Mouse (Mus musculus): Measurements from ENCODE around the gene E330009J07Rik. TPM values are rescaled to one million over a fixed set of nuclear protein-coding genes. Genes with fewer than 3 reads are reported as not detected.

Gene E330009J07Rik
- total RNA-seq, 2 experiments from 2014 or later = 6.0 to 7.5 TPM

DNA sequence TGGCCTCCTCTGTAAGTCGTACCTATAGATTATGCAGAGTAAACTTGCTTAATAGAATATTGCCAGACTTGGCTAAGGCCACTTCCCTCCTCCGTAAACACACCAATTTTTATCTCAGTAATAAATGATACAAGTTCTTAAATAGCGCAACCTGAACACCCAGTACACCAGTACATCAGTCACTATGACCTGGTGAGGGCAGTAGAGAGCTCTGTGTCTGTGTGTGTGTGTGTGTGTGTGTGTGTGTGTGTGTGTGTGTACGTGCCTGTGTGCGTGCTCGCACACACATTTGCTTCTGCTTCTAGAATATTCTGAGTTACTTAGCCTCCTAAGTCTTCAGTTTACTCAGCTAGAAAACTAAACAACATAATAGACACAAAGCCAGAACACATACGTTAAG is 82.6 kb downstream of the E330009J07Rik start:
- ATAC-seq (replicated peaks; ENCODE audit: low FRiP score, poor library complexity, severe bottlenecking) = no peak

Other genes starting within 250 kb of the E330009J07Rik start
- 5.0 and 5.9 TPM in 2 replicates for gene Agk, start 111.0 kb downstream of the E330009J07Rik start, total RNA-seq (2015; ENCODE audit: low replicate concordance)
- 2.8 and 4.0 TPM in 2 replicates for gene Agk, start 111.0 kb downstream of the E330009J07Rik start, total RNA-seq (2017; ENCODE audit: low replicate concordance)
- gene Wee2, start 3.0 kb upstream of the E330009J07Rik start, total RNA-seq (2015; ENCODE audit: low replicate concordance) = not detected in 2 replicates
- gene Wee2, start 3.0 kb upstream of the E330009J07Rik start, total RNA-seq (2017; ENCODE audit: low replicate concordance) = not detected in 2 replicates
- gene Ssbp1, start 35.2 kb upstream of the E330009J07Rik start, total RNA-seq (2015; ENCODE audit: low replicate concordance) = 38.0 and 42.5 TPM in 2 replicates
- 17.8 and 23.8 TPM in 2 replicates for gene Ssbp1, start 35.2 kb upstream of the E330009J07Rik start, total RNA-seq (2017; ENCODE audit: low replicate concordance)
- not detected in 2 replicates for gene Tas2r137, start 55.1 kb upstream of the E330009J07Rik start, total RNA-seq (2015; ENCODE audit: low replicate concordance)
- not detected in 2 replicates for gene Tas2r137, start 55.1 kb upstream of the E330009J07Rik start, total RNA-seq (2017; ENCODE audit: low replicate concordance)
- gene Tas2r108, start 57.4 kb upstream of the E330009J07Rik start, total RNA-seq (2015; ENCODE audit: low replicate concordance) = not detected in 2 replicates
- not detected in 2 replicates for gene Tas2r108, start 57.4 kb upstream of the E330009J07Rik start, total RNA-seq (2017; ENCODE audit: low replicate concordance)
- not detected in 2 replicates for gene Prss37, start 83.4 kb upstream of the E330009J07Rik start, total RNA-seq (2015; ENCODE audit: low replicate concordance)
- not detected in 2 replicates for gene Prss37, start 83.4 kb upstream of the E330009J07Rik start, total RNA-seq (2017; ENCODE audit: low replicate concordance)
- not detected in 2 replicates for gene Olfr461, start 118.9 kb upstream of the E330009J07Rik start, total RNA-seq (2015; ENCODE audit: low replicate concordance)
- not detected in 2 replicates for gene Olfr461, start 118.9 kb upstream of the E330009J07Rik start, total RNA-seq (2017; ENCODE audit: low replicate concordance)
- not detected in 2 replicates for gene Olfr460, start 133.4 kb upstream of the E330009J07Rik start, total RNA-seq (2015; ENCODE audit: low replicate concordance)
- not detected in 2 replicates for gene Olfr460, start 133.4 kb upstream of the E330009J07Rik start, total RNA-seq (2017; ENCODE audit: low replicate concordance)
- gene Clec5a, start 149.7 kb upstream of the E330009J07Rik start, total RNA-seq (2015; ENCODE audit: low replicate concordance) = 40.3 and 55.6 TPM in 2 replicates
- 32.6 and 35.8 TPM in 2 replicates for gene Clec5a, start 149.7 kb upstream of the E330009J07Rik start, total RNA-seq (2017; ENCODE audit: low replicate concordance)
- gene Tas2r138, start 177.2 kb upstream of the E330009J07Rik start, total RNA-seq (2015; ENCODE audit: low replicate concordance) = not detected in 2 replicates
- not detected in 2 replicates for gene Tas2r138, start 177.2 kb upstream of the E330009J07Rik start, total RNA-seq (2017; ENCODE audit: low replicate concordance)
- 18.4 and 24.8 TPM in 2 replicates for gene Mgam, start 192.7 kb upstream of the E330009J07Rik start, total RNA-seq (2015; ENCODE audit: low replicate concordance)
- gene Mgam, start 192.7 kb upstream of the E330009J07Rik start, total RNA-seq (2017; ENCODE audit: low replicate concordance) = 8.1 and 23.0 TPM in 2 replicates

Measured in erythroblast, adult 5-6 weeks (primary cell).